13 mouse cellular contexts compared by ENCODE assay signal in the genomic region with DNA sequence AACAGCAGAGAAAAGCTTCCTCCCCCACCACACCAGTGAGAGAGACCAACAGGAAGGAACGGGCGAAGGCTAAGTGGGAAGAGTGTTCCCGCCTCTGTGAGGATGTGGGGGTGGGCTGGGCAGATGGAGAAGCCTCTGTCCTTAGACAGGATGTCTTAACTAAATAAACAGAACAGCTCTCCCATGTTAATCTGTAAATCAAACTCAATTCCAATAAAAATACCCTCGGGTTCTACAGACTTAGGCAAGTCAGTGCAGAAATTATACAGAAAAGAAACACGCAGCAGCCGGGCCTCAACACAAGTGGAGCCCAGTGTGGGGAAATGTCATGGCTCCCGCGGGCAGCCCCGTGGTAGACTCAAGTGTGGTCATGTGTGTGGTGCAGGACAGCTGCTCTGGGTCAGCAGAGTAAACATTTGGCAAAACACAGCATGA. TPM values are rescaled to one million over a fixed set of nuclear protein-coding genes. Genes with fewer than 3 reads are reported as not detected.
A peak's percentile ranks its signal among the peaks of the same experiment; 100 is the strongest.
DNase-seq lines count a peak whose midpoint lies in the region; ATAC-seq and TF ChIP-seq lines count a peak whose summit lies in the region.
"Had no signal": no experiment of that assay in that cellular context is flagged by ENCODE, and none has a peak within 500 bp of the region (broad histone marks: within the 10 kb centered on the region; RNA-seq: fewer than 3 reads in every experiment).

No protein-coding gene starts in this region.

- TF ChIP-seq EP300 in heart, postnatal 0 days (IDR thresholded peaks at IDR 0.05; ENCODE audit: low read depth) = no peak
- no peak for TF ChIP-seq EP300 in lung, postnatal 0 days (IDR thresholded peaks at IDR 0.05)

- no peaks in the 10 kb centered on the region for H3K9me3 ChIP-seq in heart, postnatal 0 days (replicated peaks; ENCODE audit: control insufficient read depth, low read length)
- no peaks in the 10 kb centered on the region for H3K9me3 ChIP-seq in lung, postnatal 0 days (ENCODE audit: low read length)
- H3K9me3 ChIP-seq: embryonic facial prominence, embryonic 12.5 days; liver, embryonic 13.5 days had no signal

- no peak overlapping the region for H3K4me2 ChIP-seq in heart, postnatal 0 days (ENCODE audit: low read depth, low read length)
- H3K4me2 ChIP-seq in lung, postnatal 0 days (replicated peaks; ENCODE audit: low read depth, low read length) = no peak overlapping the region
- H3K4me2 ChIP-seq: embryonic facial prominence, embryonic 12.5 days; liver, embryonic 13.5 days had no signal

- H3K27me3 ChIP-seq in kidney, adult 2 months (replicated peaks; ENCODE audit: control insufficient read depth, insufficient read depth, low read length) = no peaks in the 10 kb centered on the region
- H3K27me3 ChIP-seq in heart, postnatal 0 days (ENCODE audit: control insufficient read depth, insufficient read depth, low read length) = no peaks in the 10 kb centered on the region
- no peaks in the 10 kb centered on the region for H3K27me3 ChIP-seq in lung, postnatal 0 days (replicated peaks; ENCODE audit: insufficient read depth, low read length)
- H3K27me3 ChIP-seq: embryonic facial prominence, embryonic 12.5 days had no signal

- H3K9ac ChIP-seq in heart, postnatal 0 days (replicated peaks; ENCODE audit: low read depth, low read length) = no peak overlapping the region
- H3K9ac ChIP-seq in lung, postnatal 0 days (replicated peaks; ENCODE audit: low read depth) = no peak overlapping the region
- H3K9ac ChIP-seq: embryonic facial prominence, embryonic 12.5 days; liver, embryonic 13.5 days had no signal

- H3K36me3 ChIP-seq in kidney, adult 2 months (ENCODE audit: control insufficient read depth, insufficient read depth, low read length) = no peaks in the 10 kb centered on the region
- H3K36me3 ChIP-seq in heart, postnatal 0 days (replicated peaks; ENCODE audit: control insufficient read depth, insufficient read depth, low read length) = no peaks in the 10 kb centered on the region
- H3K36me3 ChIP-seq in lung, postnatal 0 days (ENCODE audit: insufficient read depth, low read length) = no peaks in the 10 kb centered on the region
- H3K36me3 ChIP-seq: embryonic facial prominence, embryonic 12.5 days; liver, embryonic 13.5 days had no signal

- peak; percentile 57 for ATAC-seq in heart, postnatal 0 days (ENCODE audit: insufficient read depth, low read depth)
- ATAC-seq in lung, postnatal 0 days = peak; percentile 73
- no peak for ATAC-seq in CD4-positive, CD25-positive, alpha-beta regulatory T cell, adult 4 months

- no peak for TF ChIP-seq CTCF in kidney, adult 2 months (conservative IDR thresholded peaks at IDR 0.05; ENCODE audit: insufficient read depth, insufficient read length, low read depth, low read length)
- no peak for TF ChIP-seq CTCF in heart, postnatal 0 days (IDR thresholded peaks at IDR 0.05; ENCODE audit: low read depth)
- TF ChIP-seq CTCF in lung, postnatal 0 days (IDR thresholded peaks at IDR 0.05) = no peak

- DNase-seq in kidney, adult 2 months = peak; percentile 43
- no peak for DNase-seq in kidney, adult 18-20 months
- DNase-seq in NIH3T3 (ENCODE audit: low read depth) = peak; percentile 32
- DNase-seq in heart, postnatal 0 days (ENCODE audit: low spot score) = no peak
- peak; percentile 59 for DNase-seq in lung, postnatal 0 days (ENCODE audit: low spot score)
- DNase-seq in thymus, postnatal 25 days = no peak
- DNase-seq in gastrocnemius, postnatal 10 days = no peak
- DNase-seq: adrenal gland, adult 2 months; cerebellum, adult 18-20 months; liver, embryonic 13.5 days; thymus, postnatal 14 days had no signal

- TF ChIP-seq POLR2A in kidney, adult 2 months (IDR thresholded peaks at IDR 0.05; ENCODE audit: low read depth, low read length) = no peak

- H3K27ac ChIP-seq in kidney, adult 2 months (ENCODE audit: insufficient read depth, low read depth, low read length) = peak overlapping the region; percentile 62
- H3K27ac ChIP-seq in heart, postnatal 0 days (ENCODE audit: low read depth) = 0 out of 2 replicates have a peak overlapping the region, but pooled peaks have one; percentile 36
- peak overlapping the region; percentile 44; the same call in 1 of the 2 replicates for H3K27ac ChIP-seq in lung, postnatal 0 days (ENCODE audit: low read length)
- H3K27ac ChIP-seq: embryonic facial prominence, embryonic 12.5 days; liver, embryonic 13.5 days had no signal

- H3K4me1 ChIP-seq in kidney, adult 2 months (ENCODE audit: control insufficient read depth, insufficient read depth, low read length) = 0 out of 2 replicates have a peak, but pooled peaks cover 2% of the 10 kb centered on the region
- H3K4me1 ChIP-seq in heart, postnatal 0 days (ENCODE audit: control insufficient read depth, insufficient read depth) = 0 out of 2 replicates have a peak, but pooled peaks cover under 1% of the 10 kb centered on the region
- no peaks in the 10 kb centered on the region; the same call in 1 of the 2 replicates for H3K4me1 ChIP-seq in lung, postnatal 0 days (ENCODE audit: insufficient read depth, low read depth, low read length)
- H3K4me1 ChIP-seq: embryonic facial prominence, embryonic 12.5 days had no signal

- 48% methylated on average over 9 of the region's 9 CpGs for WGBS in kidney, adult 2 months
- WGBS in heart, postnatal 0 days = 59% methylated on average over 9 of the region's 9 CpGs
- 29% methylated on average over 9 of the region's 9 CpGs for WGBS in lung, postnatal 0 days

- H3K4me3 ChIP-seq in kidney, adult 2 months (ENCODE audit: insufficient read depth, low read depth, low read length) = no peak overlapping the region
- no peak overlapping the region for H3K4me3 ChIP-seq in heart, postnatal 0 days (ENCODE audit: low read depth, low read length)
- no peak overlapping the region for H3K4me3 ChIP-seq in lung, postnatal 0 days (ENCODE audit: low read depth, low read length)
- H3K4me3 ChIP-seq: embryonic facial prominence, embryonic 12.5 days; liver, embryonic 13.5 days had no signal

RNA-seq across cellular contexts. Expression of gene Sult5a1, which starts 7.4 kb away (rescaled TPM):
- 10.8 and 11.2 TPM in 2 replicates for polyA plus RNA-seq in kidney, adult 2 months (2012; rRNA removed)
- 1.4 and 3.4 TPM in 2 replicates for total RNA-seq in heart, postnatal 0 days (2014; rRNA removed; ENCODE audit: low replicate concordance)
- 1.6 and 2.0 TPM in 2 replicates for polyA plus RNA-seq in heart, postnatal 0 days (2015; fragmentation: Nextera tagmentation; extraction: Ambion mirVana)
- polyA plus RNA-seq in lung, postnatal 0 days (2015; fragmentation: Nextera tagmentation; extraction: Ambion mirVana) = 18.3 TPM in 2 replicates
- 1 to 10 TPM; 5.8 to 6.4 TPM for total RNA-seq in gastrocnemius, postnatal 10 days (2021)
- polyA plus RNA-seq in CD4-positive, CD25-positive, alpha-beta regulatory T cell, adult 4 months (2017; shearing (Covaris generic)) = under 1 TPM in 1 of 2 experiments, not detected in 1; 0.42 TPM

RNA-seq across cellular contexts. Expression of gene Cpne7, which starts 33.6 kb away (rescaled TPM):
- 2.5 and 3.4 TPM in 2 replicates for polyA plus RNA-seq in kidney, adult 2 months (2012; rRNA removed)
- 0.42 and 9.0 TPM in 2 replicates for total RNA-seq in heart, postnatal 0 days (2014; rRNA removed; ENCODE audit: low replicate concordance)
- polyA plus RNA-seq in heart, postnatal 0 days (2015; fragmentation: Nextera tagmentation; extraction: Ambion mirVana) = 0.15 and 0.16 TPM in 2 replicates
- 0.94 and 1.3 TPM in 2 replicates for polyA plus RNA-seq in lung, postnatal 0 days (2015; fragmentation: Nextera tagmentation; extraction: Ambion mirVana)
- total RNA-seq in gastrocnemius, postnatal 10 days (2021) = under 1 TPM; 0.41 to 0.82 TPM
- 1 to 10 TPM; 1.0 to 2.7 TPM for polyA plus RNA-seq in CD4-positive, CD25-positive, alpha-beta regulatory T cell, adult 4 months (2017; shearing (Covaris generic))

RNA-seq across cellular contexts. Expression of gene Dpep1, which starts 35.3 kb away (rescaled TPM):
- polyA plus RNA-seq in kidney, adult 2 months (2012; rRNA removed) = 360 and 388 TPM in 2 replicates
- total RNA-seq in heart, postnatal 0 days (2014; rRNA removed; ENCODE audit: low replicate concordance) = 32.3 and 58.6 TPM in 2 replicates
- polyA plus RNA-seq in heart, postnatal 0 days (2015; fragmentation: Nextera tagmentation; extraction: Ambion mirVana) = 16.3 and 17.6 TPM in 2 replicates
- 98.1 and 104 TPM in 2 replicates for polyA plus RNA-seq in lung, postnatal 0 days (2015; fragmentation: Nextera tagmentation; extraction: Ambion mirVana)
- total RNA-seq in gastrocnemius, postnatal 10 days (2021) = 1 to 10 TPM; 5.1 to 6.6 TPM
- not detected for polyA plus RNA-seq in CD4-positive, CD25-positive, alpha-beta regulatory T cell, adult 4 months (2017; shearing (Covaris generic))

RNA-seq across cellular contexts. Expression of gene Rpl13, which starts 48.6 kb away (rescaled TPM):
- 960 and 1,412 TPM in 2 replicates for polyA plus RNA-seq in kidney, adult 2 months (2012; rRNA removed)
- 2,455 and 2,720 TPM in 2 replicates for total RNA-seq in heart, postnatal 0 days (2014; rRNA removed; ENCODE audit: low replicate concordance)
- 813 and 854 TPM in 2 replicates for polyA plus RNA-seq in heart, postnatal 0 days (2015; fragmentation: Nextera tagmentation; extraction: Ambion mirVana)
- polyA plus RNA-seq in lung, postnatal 0 days (2015; fragmentation: Nextera tagmentation; extraction: Ambion mirVana) = 1,019 and 1,086 TPM in 2 replicates
- 100 to 1,000 TPM; 676 to 736 TPM for total RNA-seq in gastrocnemius, postnatal 10 days (2021)
- polyA plus RNA-seq in CD4-positive, CD25-positive, alpha-beta regulatory T cell, adult 4 months (2017; shearing (Covaris generic)) = 1,000 to 10,000 TPM; 2,671 to 2,712 TPM

Comparison
In these comparisons a context has a peak if more than half of its experiments do, and no peak if none do; other contexts are left out.
1. DNase-seq: peak in kidney, adult 2 months (single experiment), NIH3T3 (single experiment) and lung, postnatal 0 days (single experiment); none in kidney, adult 18-20 months (single experiment), heart, postnatal 0 days (single experiment), thymus, postnatal 25 days (single experiment) and gastrocnemius, postnatal 10 days (single experiment).
2. RNA of gene Dpep1, which starts 35.3 kb away (polyA plus RNA-seq): 360 to 388 TPM in kidney, adult 2 months, 98.1 to 104 TPM in lung, postnatal 0 days and 16.3 to 17.6 TPM in heart, postnatal 0 days; not detected in CD4-positive, CD25-positive, alpha-beta regulatory T cell, adult 4 months; every median in the first group is over 10 times any median in the second.
3. Peak in every context shown above with its lines, with median percentiles within 50 percentile points of each other: H3K27ac ChIP-seq.